Mouse (Mus musculus) embryonic facial prominence, embryonic 12.5 days (tissue): ENCODE measurements around the gene Cnksr2. TPM values are rescaled to one million over a fixed set of nuclear protein-coding genes. Genes with fewer than 3 reads are reported as not detected.

ENCODE experiments used
- ATAC-seq: fragments of 200-750 bp; cut with Nextera tagmentation; 2 replicates; pipeline ENCODE4 v1.8.0; 2017; ENCODE audit not compliant: insufficient number of reproducible peaks, insufficient read depth, low FRiP score, low TSS enrichment
- H3K27ac ChIP-seq: fragments of 300-500 bp; sonication (generic); 2 replicates; pipeline ENCODE4 v1.5.1; 2016; ENCODE audit warnings: mild to moderate bottlenecking
- H3K27me3 ChIP-seq: fragments of 300-500 bp; sonication (generic); 2 replicates; pipeline ENCODE4 v1.6.1; 2016; ENCODE audit warnings: mild to moderate bottlenecking, moderate library complexity
- H3K36me3 ChIP-seq: fragments of 300-500 bp; sonication (generic); 2 replicates; pipeline ENCODE4 v1.6.1; 2016; ENCODE audit warnings: mild to moderate bottlenecking
- H3K4me1 ChIP-seq: fragments of 300-500 bp; sonication (generic); 2 replicates; pipeline ENCODE4 v1.6.1; 2016
- H3K4me2 ChIP-seq: fragments of 300-500 bp; sonication (generic); replicated peaks from 2 replicates; pipeline ENCODE4 v1.6.1; 2016; ENCODE audit warnings: mild to moderate bottlenecking, moderate library complexity
- H3K4me3 ChIP-seq: fragments of 300-500 bp; sonication (generic); 2 replicates; pipeline ENCODE4 v1.5.1; 2016; ENCODE audit warnings: mild to moderate bottlenecking
- H3K9ac ChIP-seq: fragments of 300-500 bp; sonication (generic); 2 replicates; pipeline ENCODE4 v1.6.1; 2016; ENCODE audit warnings: mild to moderate bottlenecking, moderate library complexity
- H3K9me3 ChIP-seq: fragments of 300-500 bp; sonication (generic); 2 replicates; pipeline ENCODE4 v1.6.1; 2016; ENCODE audit warnings: mild to moderate bottlenecking, moderate library complexity
- WGBS: fragments of 180-500 bp; shearing (Covaris S2); methylation state at CpG from one replicate; pipeline ENCODE4 v1.1.7; 2016; 5-methylcytosine and 5-hydroxymethylcytosine counted together
- polyA plus RNA-seq: library from polyadenylated mRNA; unstranded; fragments of >200 nt; fragmentation: Nextera tagmentation; extraction: Ambion mirVana; gene quantifications from 2 replicates; pipeline ENCODE4 v1.2.1, GENCODE M21; 2016

Gene Cnksr2
- polyA plus RNA-seq, 1 experiment from 2014 or later: 6.8 TPM

DNA sequence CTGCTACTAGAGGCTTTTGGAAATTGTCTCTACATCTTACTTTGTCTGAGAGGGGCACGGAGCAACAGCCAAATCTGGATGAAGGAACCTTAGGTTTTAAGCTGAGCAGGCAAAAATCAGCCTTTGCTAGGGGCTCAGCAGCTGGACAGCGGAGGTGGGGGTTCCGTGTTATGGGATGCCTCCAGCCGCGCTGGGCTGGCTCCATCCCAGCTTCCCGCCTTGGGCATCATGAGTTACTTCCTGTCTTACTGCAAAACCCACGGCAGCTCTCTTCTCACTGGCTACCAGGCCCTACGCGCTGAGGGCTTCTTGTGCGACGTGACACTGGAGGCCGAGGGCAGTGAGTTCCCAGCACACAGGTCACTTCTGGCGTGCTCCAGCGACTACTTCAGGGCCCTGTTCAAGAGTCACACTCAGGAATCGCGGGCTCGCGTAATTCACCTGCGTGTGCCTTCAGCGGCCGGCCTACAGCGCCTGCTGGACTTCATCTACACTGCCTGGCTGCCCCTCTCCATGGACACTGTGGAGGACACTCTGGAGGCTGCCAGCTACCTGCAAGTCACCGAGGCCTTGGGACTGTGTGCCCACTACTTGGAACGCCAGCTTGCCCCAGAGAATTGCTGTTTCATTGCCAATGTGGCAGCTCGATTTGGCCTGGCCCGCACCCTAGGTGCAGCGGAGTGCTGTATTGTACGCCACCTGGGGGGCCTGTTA lies 224.7 kb downstream of the Cnksr2 start, which contains the start of gene Klhl34:
TSS of gene Klhl34 (plus strand) at position 229 of the 714 bp plus-strand sequence.
- H3K4me1 ChIP-seq: no peaks in the 10 kb centered on the region
- H3K4me2 ChIP-seq: peak within 1 kb of the TSS; percentile 50
- H3K27ac ChIP-seq: no peak within 1 kb of the TSS
- 39% methylated on average over 28 of the region's 28 CpGs for WGBS
- no peak within 1 kb of the TSS for H3K9ac ChIP-seq
- H3K27me3 ChIP-seq: peaks cover 18% of the 10 kb centered on the region; the same call in 1 of the 2 replicates
- H3K4me3 ChIP-seq: peak within 1 kb of the TSS; percentile 12
- 0 out of 2 replicates have a peak, but pooled peaks have one; percentile 18 for ATAC-seq
- no peaks in the 10 kb centered on the region for H3K9me3 ChIP-seq
- no peaks in the 10 kb centered on the region for H3K36me3 ChIP-seq

DNA sequence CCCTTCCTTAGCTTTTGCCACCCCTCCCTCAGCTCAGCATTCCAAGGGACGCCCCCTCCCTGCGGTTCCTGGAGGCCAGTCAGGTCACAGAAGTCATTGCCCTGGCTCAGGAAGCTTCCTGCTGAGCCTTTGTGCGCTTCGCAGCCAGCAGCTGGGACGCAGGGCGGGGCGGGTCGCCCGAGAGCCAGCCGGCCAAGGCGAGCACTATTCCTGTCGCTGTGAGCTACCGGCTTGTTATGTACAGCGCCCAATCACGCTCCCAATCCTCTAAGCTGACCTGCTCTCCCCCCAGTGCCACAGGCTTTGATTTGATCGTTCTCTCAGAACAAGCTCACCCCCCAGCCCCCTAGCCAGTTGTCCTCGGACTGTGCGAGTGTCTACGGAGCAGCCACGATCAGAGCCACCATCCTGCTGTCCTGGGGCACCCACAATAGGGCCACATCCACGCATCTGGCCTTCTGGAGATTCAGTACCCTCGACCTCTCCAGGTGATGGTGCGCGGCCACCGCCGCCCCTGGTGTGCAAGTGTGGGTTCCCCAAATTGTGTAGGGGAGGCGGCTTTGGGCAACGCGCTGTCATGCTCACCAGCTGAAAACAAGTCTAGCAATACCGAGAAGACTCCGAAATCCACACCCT lies 225.4 kb downstream of the Cnksr2 start:
- Histone ChIP-seq H3K27me3 (peaks cover 18% of the 10 kb centered on the region; the same call in 1 of the 2 replicates), H3K27ac (no peak overlapping the region), H3K4me1 (no peaks in the 10 kb centered on the region), H3K9me3 (no peaks in the 10 kb centered on the region), H3K4me2 (peak overlapping the region; percentile 50), H3K36me3 (no peaks in the 10 kb centered on the region), H3K9ac (no peak overlapping the region), H3K4me3 (peak overlapping the region; percentile 12)
- peak; percentile 57; the same call in 1 of the 2 replicates for ATAC-seq
- 25% methylated on average over 31 of the region's 31 CpGs for WGBS

DNA sequence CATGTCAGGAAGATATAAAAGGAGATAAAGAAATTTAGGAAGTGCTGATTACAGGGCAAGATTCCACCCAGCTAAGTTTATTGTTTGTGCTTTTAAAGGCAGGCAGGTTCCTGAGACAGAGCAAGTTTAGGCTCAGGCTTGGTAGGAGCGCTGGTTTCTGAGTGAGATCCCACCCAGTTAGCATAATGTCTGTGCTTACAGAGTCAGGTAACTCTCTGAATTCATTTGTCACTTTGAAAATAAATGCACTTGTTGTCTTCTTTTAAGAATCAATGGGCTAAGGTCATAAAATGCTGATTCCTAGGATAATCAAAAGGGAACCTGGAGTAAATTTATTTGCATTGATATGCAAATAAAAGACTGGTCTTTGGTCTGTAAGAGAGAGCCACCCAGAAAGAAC lies 233.4 kb downstream of the Cnksr2 start:
- no peak overlapping the region for H3K4me3 ChIP-seq
- no peaks in the 10 kb centered on the region for H3K9me3 ChIP-seq
- H3K4me1 ChIP-seq: no peaks in the 10 kb centered on the region
- no peaks in the 10 kb centered on the region for H3K36me3 ChIP-seq
- no peak overlapping the region for H3K9ac ChIP-seq
- H3K27ac ChIP-seq: no peak overlapping the region
- WGBS: 64% methylated on average over 1 of the region's 1 CpGs
- no peak for ATAC-seq
- no peaks in the 10 kb centered on the region for H3K27me3 ChIP-seq
- H3K4me2 ChIP-seq: no peak overlapping the region

DNA sequence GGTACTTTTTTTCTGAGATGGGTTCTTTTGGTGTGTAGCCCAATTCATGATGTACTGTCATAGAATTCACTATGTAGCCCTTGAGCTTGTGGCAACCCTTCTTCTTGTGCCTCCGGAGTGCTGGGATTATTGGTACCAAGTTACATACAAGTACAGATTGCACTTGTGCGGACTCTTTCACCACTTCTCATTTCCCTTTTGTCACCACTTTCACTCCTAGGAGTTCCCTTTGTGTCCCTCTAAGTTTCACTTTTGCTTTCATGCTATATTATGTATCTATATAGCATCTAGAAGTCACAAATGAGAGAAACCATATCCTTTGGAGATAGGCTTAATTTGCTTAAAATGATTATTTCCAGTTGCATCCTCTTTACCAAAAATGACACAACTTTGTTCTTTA lies 241.4 kb downstream of the Cnksr2 start:
- H3K27ac ChIP-seq: no peak overlapping the region
- H3K4me3 ChIP-seq: no peak overlapping the region
- H3K9ac ChIP-seq: no peak overlapping the region
- no peaks in the 10 kb centered on the region for H3K27me3 ChIP-seq
- no peaks in the 10 kb centered on the region for H3K36me3 ChIP-seq
- WGBS: 90% methylated on average over 2 of the region's 2 CpGs
- H3K4me2 ChIP-seq: no peak overlapping the region
- ATAC-seq: no peak
- no peaks in the 10 kb centered on the region for H3K4me1 ChIP-seq
- H3K9me3 ChIP-seq: no peaks in the 10 kb centered on the region

Other genes starting within 250 kb of the Cnksr2 start
- 2.3 TPM in 2 replicates for gene Klhl34, start 224.9 kb downstream of the Cnksr2 start, polyA plus RNA-seq